Mouse (Mus musculus) cerebellum, adult 2 months (tissue): ENCODE measurements around the gene Neurod1.

Experiments
- CTCF ChIP-seq: fragments of 200-500 bp; IDR thresholded peaks from 2 replicates; pipeline ENCODE4 v1.5.1; 2011; ENCODE audit warnings: low read depth, mild to moderate bottlenecking, control low read depth, low read length, moderate library complexity, borderline replicate concordance; ENCODE audit not compliant: insufficient read depth
- POLR2A ChIP-seq: fragments of 200-500 bp; IDR thresholded peaks from 2 replicates; pipeline ENCODE4 v1.6.1; 2011; ENCODE audit warnings: low read length, control low read depth, borderline replicate concordance; ENCODE audit not compliant: insufficient read depth

- no peak for TF ChIP-seq CTCF
- no peak for TF ChIP-seq POLR2A
Observed at GRCm38 (mm10) chr2:79443861-79444620, 12.5 kb downstream of the Neurod1 start.
